Comparison of ENCODE assay signal across 12 mouse cellular contexts in genomic region chr2:6395851-6396625, GRCm38 (mm10).
DNase-seq lines count a peak whose midpoint lies in the region; ATAC-seq and TF ChIP-seq lines count a peak whose summit lies in the region.
"Had no signal": no experiment of that assay in that cellular context is flagged by ENCODE, and none has a peak within 500 bp of the region (broad histone marks: within the 10 kb centered on the region; RNA-seq: fewer than 3 reads in every experiment).

No protein-coding gene starts in this region.

- peak; percentile 26 for DNase-seq in heart, postnatal 0 days (ENCODE audit: low spot score)
- no peak for DNase-seq in heart, adult 18-20 months
- no peak for DNase-seq in spleen, adult 2 months (ENCODE audit: low read depth in 1 of 2, low spot score in 2 of 2)
- no peak for DNase-seq in spleen, adult 18-20 months
- peak; percentile 6 for DNase-seq in stomach, postnatal 0 days (ENCODE audit: low spot score)
- DNase-seq in gastrocnemius, postnatal 4 days (ENCODE audit: low spot score in 2 of 2): no peak
- DNase-seq in cerebellum, adult 9-10 months: no peak
- DNase-seq: cerebellum, postnatal 14 days; gastrocnemius, adult 2 months had no signal

- 0 out of 2 replicates have a peak overlapping the region, but pooled peaks have one; percentile 7 for H3K27ac ChIP-seq in heart, postnatal 0 days (ENCODE audit: low read depth)
- H3K27ac ChIP-seq in spleen, adult 2 months (ENCODE audit: insufficient read depth, low read length): peak overlapping the region; percentile 63
- no peak overlapping the region for H3K27ac ChIP-seq in stomach, postnatal 0 days (replicated peaks)
- H3K27ac ChIP-seq: embryonic facial prominence, embryonic 12.5 days; gastrocnemius, adult 2 months; macrophage had no signal

- H3K4me1 ChIP-seq in heart, postnatal 0 days (ENCODE audit: control insufficient read depth, insufficient read depth): peaks cover 12% of the 10 kb centered on the region
- peaks cover 2% of the 10 kb centered on the region; the same call in 1 of the 2 replicates for H3K4me1 ChIP-seq in spleen, adult 2 months (ENCODE audit: control insufficient read depth, insufficient read depth, insufficient read length)
- H3K4me1 ChIP-seq in stomach, postnatal 0 days (replicated peaks; ENCODE audit: control insufficient read depth, insufficient read depth): no peaks in the 10 kb centered on the region
- H3K4me1 ChIP-seq: embryonic facial prominence, embryonic 12.5 days had no signal

- TF ChIP-seq EP300 in heart, postnatal 0 days (IDR thresholded peaks at IDR 0.05; ENCODE audit: low read depth): no peak
- TF ChIP-seq EP300 in stomach, postnatal 0 days (optimal IDR thresholded peaks at IDR 0.05): no peak

- H3K9ac ChIP-seq in heart, postnatal 0 days (replicated peaks; ENCODE audit: low read depth, low read length): no peak overlapping the region
- H3K9ac ChIP-seq in stomach, postnatal 0 days (ENCODE audit: low read length): no peak overlapping the region
- H3K9ac ChIP-seq: embryonic facial prominence, embryonic 12.5 days had no signal

- 48% methylated on average over 7 of the region's 7 CpGs for WGBS in heart, postnatal 0 days
- WGBS in spleen, adult 2 months: 56% methylated on average over 7 of the region's 7 CpGs
- WGBS in stomach, postnatal 0 days: 60% methylated on average over 7 of the region's 7 CpGs

- no peaks in the 10 kb centered on the region for H3K27me3 ChIP-seq in heart, postnatal 0 days (ENCODE audit: control insufficient read depth, insufficient read depth, low read length)
- H3K27me3 ChIP-seq in spleen, adult 2 months (ENCODE audit: control insufficient read depth, insufficient read depth, low read length): no peaks in the 10 kb centered on the region
- no peaks in the 10 kb centered on the region for H3K27me3 ChIP-seq in stomach, postnatal 0 days (ENCODE audit: control insufficient read depth, insufficient read depth, low read length)
- H3K27me3 ChIP-seq: embryonic facial prominence, embryonic 12.5 days had no signal

- peak; percentile 62 for ATAC-seq in heart, postnatal 0 days (ENCODE audit: insufficient read depth, low read depth)
- peak; percentile 94 for ATAC-seq in inflammation-experienced regulatory T-cells, adult 6 months
- ATAC-seq in stomach, postnatal 0 days (ENCODE audit: low FRiP score, low TSS enrichment): peak; percentile 70; the same call in 1 of the 2 replicates

- H3K36me3 ChIP-seq in heart, postnatal 0 days (replicated peaks; ENCODE audit: control insufficient read depth, insufficient read depth, low read length): no peaks in the 10 kb centered on the region; the same call in 1 of the 2 replicates
- H3K36me3 ChIP-seq in spleen, adult 2 months (ENCODE audit: control insufficient read depth, insufficient read depth, low read length): no peaks in the 10 kb centered on the region
- no peaks in the 10 kb centered on the region for H3K36me3 ChIP-seq in stomach, postnatal 0 days (ENCODE audit: control insufficient read depth, insufficient read depth, low read length)
- H3K36me3 ChIP-seq: embryonic facial prominence, embryonic 12.5 days had no signal

- H3K4me2 ChIP-seq in heart, postnatal 0 days (ENCODE audit: low read depth, low read length): peak overlapping the region; percentile 14; the same call in 1 of the 2 replicates
- H3K4me2 ChIP-seq in stomach, postnatal 0 days (replicated peaks; ENCODE audit: low read depth): no peak overlapping the region
- H3K4me2 ChIP-seq: embryonic facial prominence, embryonic 12.5 days had no signal

- H3K9me3 ChIP-seq in heart, postnatal 0 days (replicated peaks; ENCODE audit: control insufficient read depth, low read length): no peaks in the 10 kb centered on the region
- H3K9me3 ChIP-seq in stomach, postnatal 0 days (ENCODE audit: control insufficient read depth, low read length): no peaks in the 10 kb centered on the region
- H3K9me3 ChIP-seq: embryonic facial prominence, embryonic 12.5 days had no signal

- no peak overlapping the region for H3K4me3 ChIP-seq in heart, postnatal 0 days (ENCODE audit: low read depth, low read length)
- H3K4me3 ChIP-seq in spleen, adult 2 months (ENCODE audit: extremely low read depth, insufficient read depth, insufficient read length): no peak overlapping the region
- H3K4me3 ChIP-seq in stomach, postnatal 0 days (ENCODE audit: low read depth, low read length): no peak overlapping the region
- H3K4me3 ChIP-seq: embryonic facial prominence, embryonic 12.5 days; gastrocnemius, adult 2 months had no signal

- no peak for TF ChIP-seq POLR2A in spleen, adult 2 months (IDR thresholded peaks at IDR 0.05; ENCODE audit: low read depth, low read length)

- no peak for TF ChIP-seq CTCF in heart, postnatal 0 days (IDR thresholded peaks at IDR 0.05; ENCODE audit: low read depth)
- no peak for TF ChIP-seq CTCF in spleen, adult 2 months (IDR thresholded peaks at IDR 0.05; ENCODE audit: extremely low read depth, insufficient read depth, insufficient read length, insufficient replicate concordance)
- no peak for TF ChIP-seq CTCF in stomach, postnatal 0 days (IDR thresholded peaks at IDR 0.05; ENCODE audit: low read depth)

Comparison
In these comparisons a context has a peak if more than half of its experiments do, and no peak if none do; other contexts are left out.
1. DNase-seq: peak in heart, postnatal 0 days (single experiment) and stomach, postnatal 0 days (single experiment); none in heart, adult 18-20 months (0 of 2), spleen, adult 2 months (0 of 2), spleen, adult 18-20 months (0 of 2), gastrocnemius, postnatal 4 days (0 of 2) and cerebellum, adult 9-10 months (single experiment).
2. Peak in every context shown above with its lines, with median percentiles within 50 percentile points of each other: ATAC-seq.